Mouse (Mus musculus): ENCODE measurements at regions not wholly inside any gene's neighbourhood (a gene's known extent, or its start where the extent isn't known, plus 50 kb on each side); places are given as distances from the start of the nearest gene placed in this dataset.

DNA sequence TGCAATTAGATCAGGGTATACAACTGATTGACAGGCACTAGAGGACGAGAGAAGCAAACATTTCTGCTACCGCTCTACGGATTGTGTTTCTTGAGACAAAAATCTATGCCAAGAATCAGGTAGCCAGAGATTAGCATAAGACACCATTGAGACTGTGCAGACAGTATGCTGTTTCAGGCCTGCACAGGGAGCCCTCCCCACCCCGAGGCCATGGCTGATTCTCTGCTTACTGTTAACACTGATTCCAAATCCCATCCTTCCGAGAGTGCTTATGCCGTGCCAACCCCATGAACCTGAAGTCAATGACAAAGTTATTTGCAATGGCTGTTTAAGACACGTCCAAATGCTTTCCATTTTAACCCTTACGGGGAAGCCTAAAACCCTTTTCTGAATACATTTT, 78.8 kb downstream of the Rps12 start:
- no peak for TF ChIP-seq CTCF (IDR thresholded peaks at IDR 0.05; ENCODE audit: control insufficient read depth, insufficient read depth, insufficient replicate concordance, low read depth, low read length)
- no peak for TF ChIP-seq POLR2A (IDR thresholded peaks at IDR 0.05; ENCODE audit: control insufficient read depth, low read depth, low read length)

Measured in testis, adult 2 months (tissue).